Mouse (Mus musculus): ENCODE data around the gene Ezh1. TPM values are rescaled to one million over a fixed set of nuclear protein-coding genes. Genes with fewer than 3 reads are reported as not detected.

Ezh1 gene
- polyA plus RNA-seq, 1 experiment = 1.3 TPM

DNA sequence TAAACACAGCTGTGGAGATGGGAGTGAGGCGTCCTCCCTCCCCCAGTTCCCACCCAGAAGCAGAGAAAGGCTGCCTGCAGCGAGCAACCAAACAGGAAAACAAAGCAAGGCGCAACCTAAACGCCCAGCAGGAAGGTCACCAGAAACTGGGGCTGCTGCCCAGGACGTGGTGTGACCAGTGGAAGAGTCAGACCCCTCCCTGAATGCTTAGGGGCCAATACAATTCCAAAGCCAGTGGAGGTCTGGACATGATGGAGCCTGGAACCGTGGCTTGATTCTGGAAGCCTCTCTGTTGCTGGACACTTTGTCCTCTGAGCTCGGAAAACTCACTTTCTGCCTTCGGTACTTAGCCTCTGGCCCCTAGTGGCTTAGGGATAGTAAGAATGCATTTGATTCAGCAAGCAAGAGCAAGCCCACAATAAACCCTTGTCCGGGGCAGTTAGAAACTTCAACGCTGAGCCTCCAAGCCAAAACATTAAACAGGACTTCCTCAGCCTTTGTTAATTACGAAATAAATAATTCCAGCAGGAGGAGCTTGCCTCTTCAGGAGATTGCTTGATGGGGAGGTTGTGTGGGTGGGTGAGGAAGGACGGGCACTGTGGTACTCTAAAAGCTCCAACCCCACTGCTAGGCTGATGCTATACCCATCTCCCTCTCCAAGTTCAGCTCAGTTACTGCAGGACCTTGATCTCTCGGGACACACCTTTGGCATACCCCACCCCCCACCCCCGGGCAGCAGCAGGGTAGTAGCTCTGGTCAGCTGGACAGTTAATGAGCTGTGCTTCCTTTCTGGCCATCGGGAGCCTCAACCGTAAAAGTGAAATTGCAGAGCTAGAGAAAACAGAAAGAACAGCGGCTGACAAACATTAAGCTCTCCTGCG is 5.0 kb upstream of the Ezh1 start:
- no peak for TF ChIP-seq GATA1 (IDR thresholded peaks at IDR 0.05; ENCODE audit: low read length)

DNA sequence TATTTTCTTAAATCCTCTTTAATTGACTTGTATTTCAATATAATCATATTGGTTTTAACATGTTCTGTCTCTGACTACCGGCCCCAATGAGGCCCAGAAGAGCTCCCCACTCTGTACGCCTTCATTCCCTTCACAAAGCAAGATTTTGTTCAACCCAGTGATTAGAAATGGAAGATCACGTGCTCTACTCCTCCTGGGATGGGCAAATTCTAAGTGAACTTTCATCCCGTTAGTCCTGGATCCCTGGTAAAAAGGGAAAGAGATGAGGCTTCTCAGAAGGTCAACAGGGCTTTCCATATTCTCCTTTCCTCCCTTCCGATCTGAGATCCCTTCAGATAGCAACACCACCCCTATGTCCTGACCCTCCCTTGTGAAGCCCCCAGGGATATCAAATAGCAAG is 4.3 kb upstream of the Ezh1 start:
- TF ChIP-seq GATA1 (IDR thresholded peaks at IDR 0.05; ENCODE audit: low read length) = no peak

- no peak for TF ChIP-seq GATA1 (IDR thresholded peaks at IDR 0.05; ENCODE audit: low read length)
Measured at GRCm38 (mm10) chr11:101230061-101230511, 3.8 kb upstream of the Ezh1 start.

GRCm38 (mm10) chr11:101229361-101229900 is 3.2 kb upstream of the Ezh1 start:
- TF ChIP-seq GATA1 (IDR thresholded peaks at IDR 0.05; ENCODE audit: low read length) = no peak

DNA sequence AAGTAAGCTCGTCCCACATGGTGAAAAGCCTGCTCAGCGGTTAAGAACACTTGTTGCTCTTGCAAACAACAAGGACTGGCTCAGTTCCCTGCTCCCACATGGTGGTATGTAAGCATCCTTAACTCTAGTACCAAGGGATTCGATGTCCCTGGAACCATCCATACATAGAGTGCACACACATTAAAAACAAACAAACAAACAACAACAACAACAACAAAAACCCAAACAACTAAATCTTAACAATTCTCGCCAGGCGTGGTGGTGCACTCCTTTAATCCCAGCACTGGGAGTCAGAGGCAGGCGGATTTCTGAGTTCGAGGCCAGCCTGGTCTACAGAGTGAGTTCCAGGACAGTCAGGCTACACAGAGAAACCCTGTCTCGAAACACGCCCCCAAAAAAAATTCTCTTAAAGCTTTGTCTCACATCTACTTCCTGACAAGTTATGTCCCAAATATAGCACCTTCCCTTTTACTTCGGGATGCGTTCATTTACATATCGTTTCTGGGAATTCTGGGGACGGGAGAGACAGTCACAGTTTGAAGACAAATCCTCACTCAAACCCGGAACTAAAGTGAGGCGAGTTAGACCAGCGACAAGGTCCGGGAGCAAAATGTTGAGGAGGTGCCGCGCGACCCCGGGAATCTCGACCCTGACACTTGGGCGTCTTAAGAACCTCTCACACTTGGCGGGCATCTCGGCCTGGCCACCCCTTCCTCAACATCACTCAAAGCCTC is 765 bp downstream of the Ezh1 start:
- no peak for TF ChIP-seq GATA1 (IDR thresholded peaks at IDR 0.05; ENCODE audit: low read length)

DNA sequence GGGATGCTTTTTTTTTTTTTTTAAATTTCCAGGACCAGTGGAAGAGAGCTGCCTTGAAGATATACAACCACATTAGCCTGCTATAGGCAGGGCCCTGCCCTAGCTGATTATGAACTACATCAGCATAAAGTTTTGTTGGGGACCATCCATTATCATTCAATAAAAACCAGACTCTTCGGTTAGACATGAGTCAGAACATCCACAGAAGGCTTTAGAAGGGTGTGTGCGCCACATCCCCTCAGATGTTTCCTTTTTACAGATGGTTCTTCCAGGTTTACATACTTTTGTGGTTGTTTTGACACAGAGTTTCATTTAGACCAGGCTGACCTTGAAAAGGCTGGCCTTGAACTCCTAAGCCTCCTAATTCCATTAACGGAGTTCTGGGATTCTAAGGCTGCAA is 1.9 kb downstream of the Ezh1 start:
- no peak for TF ChIP-seq GATA1 (IDR thresholded peaks at IDR 0.05; ENCODE audit: low read length)

DNA sequence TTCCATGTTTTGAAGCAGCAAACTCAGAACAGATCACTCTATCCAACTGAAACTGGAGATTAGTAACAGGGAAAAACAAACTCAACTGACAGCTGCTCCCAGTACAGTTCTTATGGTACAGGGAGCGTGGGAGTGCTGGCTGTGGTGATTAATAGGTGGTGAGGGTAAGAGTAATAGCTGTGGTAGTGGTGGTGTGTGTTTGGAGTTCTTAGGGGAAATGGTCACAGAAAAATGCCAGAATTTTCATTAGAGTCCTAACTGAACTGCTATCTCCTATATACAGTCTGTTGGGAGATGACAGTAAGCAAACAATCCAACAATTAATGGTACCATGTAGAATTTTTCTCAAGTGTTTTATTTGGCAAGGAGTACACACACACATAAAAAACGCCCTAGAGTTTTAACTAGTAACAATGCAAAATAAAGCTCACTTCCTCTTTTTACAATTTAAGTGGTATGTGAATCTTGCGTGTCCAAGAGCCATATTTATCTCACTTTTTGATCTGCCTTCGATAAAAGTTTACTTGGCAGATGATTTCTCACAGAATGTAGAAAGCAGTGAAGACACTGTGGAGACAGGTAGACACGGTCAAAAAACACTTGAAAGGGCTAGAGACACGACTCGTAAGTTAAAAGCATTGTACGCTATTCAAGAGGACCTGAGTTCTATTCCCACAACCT is 4.8 kb downstream of the Ezh1 start:
- TF ChIP-seq GATA1 (IDR thresholded peaks at IDR 0.05; ENCODE audit: low read length) = no peak

GRCm38 (mm10) chr11:101220853-101221252 is 5.4 kb downstream of the Ezh1 start:
- TF ChIP-seq GATA1 (IDR thresholded peaks at IDR 0.05; ENCODE audit: low read length) = no peak

GRCm38 (mm10) chr11:101218436-101219055 is 7.7 kb downstream of the Ezh1 start:
- no peak for TF ChIP-seq GATA1 (IDR thresholded peaks at IDR 0.05; ENCODE audit: low read length)

- TF ChIP-seq GATA1 (IDR thresholded peaks at IDR 0.05; ENCODE audit: low read length) = no peak
Measured at GRCm38 (mm10) chr11:101216936-101217335, 9.3 kb downstream of the Ezh1 start.

DNA sequence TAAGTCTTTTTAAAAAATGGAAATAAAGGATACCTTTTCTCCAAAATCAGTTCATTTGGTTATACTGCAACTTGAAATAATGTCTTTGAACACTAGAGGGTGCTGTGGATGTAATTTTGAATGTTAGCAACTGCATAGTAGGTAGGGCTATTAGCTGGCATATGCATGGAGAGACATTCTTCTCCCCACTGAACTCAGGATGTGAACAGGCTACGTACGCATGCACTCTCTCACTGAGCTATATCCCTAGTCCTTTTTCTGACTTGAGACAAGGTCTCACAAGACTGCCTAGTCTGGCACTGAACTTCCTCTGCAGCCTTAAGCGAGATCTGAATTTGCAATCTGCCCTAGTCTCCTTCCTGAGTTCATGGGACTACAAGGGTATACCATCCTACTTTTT is 14.3 kb downstream of the Ezh1 start:
- TF ChIP-seq GATA1 (IDR thresholded peaks at IDR 0.05; ENCODE audit: low read length) = no peak

DNA sequence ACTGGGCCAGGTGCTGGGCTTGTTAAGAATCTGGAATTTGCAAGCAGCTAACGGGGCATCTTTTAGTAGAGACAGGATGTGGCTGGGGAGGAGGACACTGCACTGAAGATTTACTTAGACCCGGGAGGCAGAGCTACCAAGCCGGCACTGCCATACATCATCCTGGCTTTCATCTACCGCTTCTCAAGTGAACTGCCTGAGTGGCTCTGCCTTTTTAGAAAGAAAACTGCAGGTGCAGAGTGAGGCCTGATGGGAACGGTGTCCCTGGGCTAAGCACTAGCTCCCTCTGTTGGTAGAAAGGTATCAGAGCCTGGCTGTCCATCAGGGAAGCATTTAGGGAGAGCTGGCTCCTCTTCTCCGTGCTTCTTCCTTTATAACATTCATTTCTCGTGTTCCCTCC is 25.3 kb downstream of the Ezh1 start:
- TF ChIP-seq GATA1 (IDR thresholded peaks at IDR 0.05; ENCODE audit: low read length) = no peak

DNA sequence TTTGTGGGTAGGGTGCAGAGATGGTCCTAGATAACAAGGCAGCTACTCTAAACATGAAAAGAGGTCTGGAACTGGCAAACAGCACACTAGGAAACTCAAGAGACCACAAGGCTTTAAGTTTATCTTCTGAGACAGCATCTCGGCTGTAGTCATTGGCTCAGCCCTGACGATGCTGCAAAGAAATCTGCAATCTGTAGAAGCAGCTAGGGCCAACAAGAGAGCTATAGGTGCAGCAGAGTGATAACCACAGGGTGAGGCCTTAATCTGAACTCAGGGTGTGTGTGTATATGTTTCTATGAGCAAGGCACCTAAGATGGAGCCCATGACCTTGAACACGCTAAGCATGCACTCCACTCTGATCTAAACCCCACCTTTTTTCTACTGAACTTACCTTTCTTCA is 26.7 kb downstream of the Ezh1 start:
- no peak for TF ChIP-seq GATA1 (IDR thresholded peaks at IDR 0.05; ENCODE audit: low read length)

GRCm38 (mm10) chr11:101196175-101196574 is 30.1 kb downstream of the Ezh1 start:
- TF ChIP-seq GATA1 (IDR thresholded peaks at IDR 0.05; ENCODE audit: low read length) = no peak

DNA sequence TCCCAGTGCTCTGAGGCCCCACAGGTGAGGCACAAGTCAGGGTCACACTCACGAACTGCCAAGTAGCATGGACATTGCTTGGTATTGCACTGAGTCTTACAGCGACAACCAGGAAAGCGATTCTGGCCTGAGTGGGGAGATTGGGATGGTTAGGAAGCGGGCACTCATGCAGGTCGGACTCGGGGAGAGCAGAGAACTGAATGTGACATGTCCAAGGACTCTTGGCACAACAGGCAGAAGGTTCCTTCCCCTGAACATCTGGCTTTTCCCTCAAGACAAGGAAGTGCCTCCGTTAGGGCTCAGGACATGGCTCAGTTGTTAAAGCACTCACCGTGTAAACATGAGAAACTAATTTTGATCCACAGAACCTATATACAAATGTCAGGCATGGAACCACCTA is 30.7 kb downstream of the Ezh1 start:
- TF ChIP-seq GATA1 (IDR thresholded peaks at IDR 0.05; ENCODE audit: low read length) = no peak

All from G1E-ER4 (cell line).